ENCODE assay signal across 9 mouse cellular contexts in genomic region chr2:52619406-52619974, GRCm38 (mm10). TPM values are rescaled to one million over a fixed set of nuclear protein-coding genes. Genes with fewer than 3 reads are reported as not detected.
DNase-seq lines count a peak whose midpoint lies in the region; ATAC-seq and TF ChIP-seq lines count a peak whose summit lies in the region.
"Had no signal": no experiment of that assay in that cellular context is flagged by ENCODE, and none has a peak within 500 bp of the region (broad histone marks: within the 10 kb centered on the region; RNA-seq: fewer than 3 reads in every experiment).

No protein-coding gene starts in this region.

- H3K4me2 ChIP-seq in hindbrain, embryonic 12.5 days (replicated peaks): peak overlapping the region; percentile 31
- H3K4me2 ChIP-seq in hindbrain, embryonic 11.5 days (replicated peaks; ENCODE audit: low read depth, low read length): no peak overlapping the region
- H3K4me2 ChIP-seq in embryonic facial prominence, embryonic 13.5 days: peak overlapping the region; percentile 40
- H3K4me2 ChIP-seq in hindbrain, embryonic 15.5 days: 0 out of 2 replicates have a peak overlapping the region, but pooled peaks have one; percentile 27
- H3K4me2 ChIP-seq in midbrain, postnatal 0 days (ENCODE audit: low read depth, low read length, poor library complexity, severe bottlenecking): no peak overlapping the region

- no peaks in the 10 kb centered on the region for H3K36me3 ChIP-seq in hindbrain, embryonic 12.5 days
- no peaks in the 10 kb centered on the region for H3K36me3 ChIP-seq in hindbrain, embryonic 11.5 days (ENCODE audit: control insufficient read depth, insufficient read depth, low read length)
- H3K36me3 ChIP-seq in embryonic facial prominence, embryonic 13.5 days: no peaks in the 10 kb centered on the region
- H3K36me3 ChIP-seq in hindbrain, embryonic 15.5 days: no peaks in the 10 kb centered on the region
- H3K36me3 ChIP-seq in midbrain, postnatal 0 days (ENCODE audit: insufficient read depth, low read length): no peaks in the 10 kb centered on the region

- no peak overlapping the region for H3K27ac ChIP-seq in hindbrain, embryonic 12.5 days
- H3K27ac ChIP-seq in hindbrain, embryonic 11.5 days (ENCODE audit: low read depth, low read length): no peak overlapping the region
- H3K27ac ChIP-seq in embryonic facial prominence, embryonic 13.5 days: no peak overlapping the region
- H3K27ac ChIP-seq in hindbrain, embryonic 15.5 days (replicated peaks): no peak overlapping the region
- no peak overlapping the region for H3K27ac ChIP-seq in midbrain, postnatal 0 days (ENCODE audit: low read depth, low read length)

- H3K4me1 ChIP-seq in hindbrain, embryonic 12.5 days: peaks cover 10% of the 10 kb centered on the region; the same call in 1 of the 2 replicates
- no peaks in the 10 kb centered on the region for H3K4me1 ChIP-seq in hindbrain, embryonic 11.5 days (replicated peaks; ENCODE audit: control insufficient read depth, insufficient read depth, low read length)
- H3K4me1 ChIP-seq in embryonic facial prominence, embryonic 13.5 days: peaks cover 11% of the 10 kb centered on the region
- peaks cover 15% of the 10 kb centered on the region for H3K4me1 ChIP-seq in hindbrain, embryonic 15.5 days (replicated peaks)
- no peaks in the 10 kb centered on the region; the same call in 1 of the 2 replicates for H3K4me1 ChIP-seq in midbrain, postnatal 0 days (ENCODE audit: insufficient read depth, low read length)

- no peak for ATAC-seq in hindbrain, embryonic 12.5 days (ENCODE audit: low FRiP score)
- no peak for ATAC-seq in hindbrain, embryonic 11.5 days (ENCODE audit: low FRiP score)
- no peak for ATAC-seq in embryonic facial prominence, embryonic 13.5 days (ENCODE audit: insufficient number of reproducible peaks, insufficient read depth, low FRiP score, low TSS enrichment, low read depth)
- no peak for ATAC-seq in hindbrain, embryonic 15.5 days (ENCODE audit: low FRiP score, low read depth)
- peak; percentile 47 for ATAC-seq in megakaryocyte, adult 5-6 weeks (ENCODE audit: poor library complexity, severe bottlenecking)
- no peak for ATAC-seq in midbrain, postnatal 0 days (ENCODE audit: low FRiP score)

- no peak overlapping the region for H3K9ac ChIP-seq in hindbrain, embryonic 12.5 days
- H3K9ac ChIP-seq in hindbrain, embryonic 11.5 days (ENCODE audit: low read depth, low read length): no peak overlapping the region
- H3K9ac ChIP-seq in embryonic facial prominence, embryonic 13.5 days: no peak overlapping the region
- no peak overlapping the region for H3K9ac ChIP-seq in hindbrain, embryonic 15.5 days
- H3K9ac ChIP-seq in midbrain, postnatal 0 days (replicated peaks; ENCODE audit: low read length, poor library complexity, severe bottlenecking): no peak overlapping the region

- H3K4me3 ChIP-seq in hindbrain, embryonic 12.5 days: 0 out of 2 replicates have a peak overlapping the region, but pooled peaks have one; percentile 6
- no peak overlapping the region for H3K4me3 ChIP-seq in hindbrain, embryonic 11.5 days (ENCODE audit: low read depth, low read length)
- H3K4me3 ChIP-seq in embryonic facial prominence, embryonic 13.5 days: peak overlapping the region; percentile 17
- no peak overlapping the region for H3K4me3 ChIP-seq in hindbrain, embryonic 15.5 days
- no peak overlapping the region for H3K4me3 ChIP-seq in midbrain, postnatal 0 days (ENCODE audit: low read depth, low read length)

- H3K9me3 ChIP-seq in hindbrain, embryonic 12.5 days (replicated peaks): no peaks in the 10 kb centered on the region
- no peaks in the 10 kb centered on the region for H3K9me3 ChIP-seq in hindbrain, embryonic 11.5 days (ENCODE audit: control insufficient read depth, low read length)
- H3K9me3 ChIP-seq in embryonic facial prominence, embryonic 13.5 days: no peaks in the 10 kb centered on the region
- no peaks in the 10 kb centered on the region for H3K9me3 ChIP-seq in hindbrain, embryonic 15.5 days
- H3K9me3 ChIP-seq in midbrain, postnatal 0 days (ENCODE audit: low read length): no peaks in the 10 kb centered on the region

- 0 out of 2 replicates have a peak, but pooled peaks cover 2% of the 10 kb centered on the region for H3K27me3 ChIP-seq in hindbrain, embryonic 12.5 days
- no peaks in the 10 kb centered on the region for H3K27me3 ChIP-seq in hindbrain, embryonic 11.5 days (ENCODE audit: control insufficient read depth, insufficient read depth, low read length)
- no peaks in the 10 kb centered on the region for H3K27me3 ChIP-seq in embryonic facial prominence, embryonic 13.5 days
- no peaks in the 10 kb centered on the region for H3K27me3 ChIP-seq in hindbrain, embryonic 15.5 days
- no peaks in the 10 kb centered on the region for H3K27me3 ChIP-seq in midbrain, postnatal 0 days (ENCODE audit: insufficient read depth, low read length)

- WGBS in hindbrain, embryonic 12.5 days: 64% methylated on average over 17 of the region's 17 CpGs
- 61% methylated on average over 17 of the region's 17 CpGs for WGBS in hindbrain, embryonic 11.5 days
- WGBS in embryonic facial prominence, embryonic 13.5 days: 56% methylated on average over 17 of the region's 17 CpGs
- WGBS in hindbrain, embryonic 15.5 days: 80% methylated on average over 17 of the region's 17 CpGs
- WGBS in midbrain, postnatal 0 days: 81% methylated on average over 17 of the region's 17 CpGs

- no peak for DNase-seq in hindbrain, embryonic 11.5 days (ENCODE audit: low spot score)
- DNase-seq in midbrain, postnatal 0 days (ENCODE audit: low spot score): no peak
- no peak for DNase-seq in testis, postnatal 14 days (ENCODE audit: low spot score)
- no peak for DNase-seq in spleen, postnatal 10 days (ENCODE audit: low spot score in 2 of 2)
- DNase-seq: cerebellum, adult 8-10 months had no signal

- no peak for TF ChIP-seq CTCF in midbrain, postnatal 0 days (IDR thresholded peaks at IDR 0.05)

RNA-seq across cellular contexts. Expression of gene Cacnb4, which starts 57.1 kb away (rescaled TPM):
- polyA plus RNA-seq in hindbrain, embryonic 12.5 days (2016; fragmentation: Nextera tagmentation; extraction: Ambion mirVana): 5.9 and 8.0 TPM in 2 replicates
- polyA plus RNA-seq in hindbrain, embryonic 11.5 days (2014; fragmentation: Nextera tagmentation; extraction: Ambion mirVana): 4.9 and 5.3 TPM in 2 replicates
- 1.3 and 2.5 TPM in 2 replicates for polyA plus RNA-seq in embryonic facial prominence, embryonic 13.5 days (2015; fragmentation: Nextera tagmentation; extraction: Ambion mirVana)
- polyA plus RNA-seq in hindbrain, embryonic 15.5 days (2015; fragmentation: Nextera tagmentation; extraction: Ambion mirVana): 10.7 and 12.2 TPM in 2 replicates
- not detected in 2 replicates for total RNA-seq in megakaryocyte, adult 5-6 weeks (2015)
- not detected in 2 replicates for total RNA-seq in megakaryocyte, adult 5-6 weeks (2017)
- 12.5 and 15.7 TPM in 2 replicates for total RNA-seq in midbrain, postnatal 0 days (2014; rRNA removed)
- polyA plus RNA-seq in midbrain, postnatal 0 days (2015; fragmentation: Nextera tagmentation; extraction: Ambion mirVana): 13.3 and 14.0 TPM in 2 replicates

Comparison
In these comparisons a context has a peak if more than half of its experiments do, and no peak if none do; other contexts are left out.
1. H3K4me2 ChIP-seq: peak in hindbrain, embryonic 12.5 days (single experiment), embryonic facial prominence, embryonic 13.5 days (single experiment) and hindbrain, embryonic 15.5 days (single experiment); none in hindbrain, embryonic 11.5 days (single experiment) and midbrain, postnatal 0 days (single experiment).
2. H3K4me3 ChIP-seq: peak in hindbrain, embryonic 12.5 days (single experiment) and embryonic facial prominence, embryonic 13.5 days (single experiment); none in hindbrain, embryonic 11.5 days (single experiment), hindbrain, embryonic 15.5 days (single experiment) and midbrain, postnatal 0 days (single experiment).